Mouse (Mus musculus): ENCODE measurements around the gene Slc25a28. TPM values are rescaled to one million over a fixed set of nuclear protein-coding genes. Genes with fewer than 3 reads are reported as not detected.

The Slc25a28 gene
- 53.8 TPM for polyA plus RNA-seq (2017; shearing (Covaris generic))

DNA sequence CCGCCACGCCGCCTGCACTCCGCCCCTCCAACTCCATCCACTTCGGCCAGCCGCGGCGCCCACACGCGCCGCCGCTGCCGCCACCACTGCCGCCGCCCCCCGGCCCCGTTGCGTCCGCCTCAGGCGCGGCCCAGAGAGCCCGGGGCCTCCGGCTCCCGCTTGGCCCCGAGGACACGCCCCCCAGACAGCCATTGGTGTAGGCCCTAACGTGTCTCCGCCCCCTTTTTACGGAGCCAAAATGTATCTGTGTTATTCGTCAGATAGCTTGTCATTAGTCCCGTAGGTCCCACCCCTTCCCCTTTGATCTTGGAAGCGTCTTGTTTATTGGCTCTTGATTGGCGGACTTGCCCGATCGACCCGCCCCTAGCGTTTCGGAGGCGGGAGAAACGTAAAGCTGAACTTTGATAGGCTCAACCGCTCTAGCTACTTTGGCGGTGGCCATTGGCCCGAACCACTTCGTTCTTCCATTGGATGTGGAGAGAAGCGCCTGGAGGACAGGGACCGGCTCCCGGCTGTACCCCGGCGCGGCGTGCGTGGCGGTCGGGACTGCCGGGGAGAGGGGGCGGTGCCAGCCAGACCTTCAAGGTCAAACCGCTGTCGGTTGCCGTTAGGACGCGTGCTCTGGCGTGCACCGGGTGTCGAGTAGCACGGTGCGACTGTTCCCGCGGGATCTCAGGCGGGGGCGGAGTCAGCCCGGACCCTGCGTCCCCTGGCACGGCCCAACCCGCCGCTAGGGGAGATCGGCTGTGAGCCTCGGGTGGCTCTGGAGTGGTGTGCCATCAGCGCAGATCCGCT, at the start of gene Slc25a28:
Gene Slc25a28, minus strand, starts transcription at position 152 of the 795 bp plus-strand sequence.

GRCm38 (mm10) chr19:43689419-43690246, 15.0 kb upstream of the Slc25a28 start, which contains the start of gene Entpd7:
Gene Entpd7 (plus strand): TSS chr19:43689672.

Other genes with a start within 250 kb of the Slc25a28 start
- not detected for gene Cnnm1, start 234.4 kb downstream of the Slc25a28 start, polyA plus RNA-seq (2017; shearing (Covaris generic))
- 673 TPM for gene Got1, start 150.3 kb downstream of the Slc25a28 start, polyA plus RNA-seq (2017; shearing (Covaris generic))
- 0.35 TPM for gene Nkx2-3, start 62.6 kb downstream of the Slc25a28 start, polyA plus RNA-seq (2017; shearing (Covaris generic))
- 3.7 TPM for gene Entpd7, start 14.8 kb upstream of the Slc25a28 start, polyA plus RNA-seq (2017; shearing (Covaris generic))
- gene Cutc, start 78.1 kb upstream of the Slc25a28 start, polyA plus RNA-seq (2017; shearing (Covaris generic)) = 11.9 TPM
- gene Cox15, start 78.1 kb upstream of the Slc25a28 start, polyA plus RNA-seq (2017; shearing (Covaris generic)) = 10.6 TPM
- gene Abcc2, start 107.3 kb upstream of the Slc25a28 start, polyA plus RNA-seq (2017; shearing (Covaris generic)) = 0.70 TPM